Mouse (Mus musculus): Measurements from ENCODE around the gene Cyp2j6. TPM values are rescaled to one million over a fixed set of nuclear protein-coding genes. Genes with fewer than 3 reads are reported as not detected.

Gene Cyp2j6
- 117 TPM for polyA plus RNA-seq (2014; fragmentation: Illumina TruSeq; extraction: RNeasy Lipid Tissue Mini Kit (QIAGEN cat#74804); ENCODE audit: low read depth, low replicate concordance)

DNA sequence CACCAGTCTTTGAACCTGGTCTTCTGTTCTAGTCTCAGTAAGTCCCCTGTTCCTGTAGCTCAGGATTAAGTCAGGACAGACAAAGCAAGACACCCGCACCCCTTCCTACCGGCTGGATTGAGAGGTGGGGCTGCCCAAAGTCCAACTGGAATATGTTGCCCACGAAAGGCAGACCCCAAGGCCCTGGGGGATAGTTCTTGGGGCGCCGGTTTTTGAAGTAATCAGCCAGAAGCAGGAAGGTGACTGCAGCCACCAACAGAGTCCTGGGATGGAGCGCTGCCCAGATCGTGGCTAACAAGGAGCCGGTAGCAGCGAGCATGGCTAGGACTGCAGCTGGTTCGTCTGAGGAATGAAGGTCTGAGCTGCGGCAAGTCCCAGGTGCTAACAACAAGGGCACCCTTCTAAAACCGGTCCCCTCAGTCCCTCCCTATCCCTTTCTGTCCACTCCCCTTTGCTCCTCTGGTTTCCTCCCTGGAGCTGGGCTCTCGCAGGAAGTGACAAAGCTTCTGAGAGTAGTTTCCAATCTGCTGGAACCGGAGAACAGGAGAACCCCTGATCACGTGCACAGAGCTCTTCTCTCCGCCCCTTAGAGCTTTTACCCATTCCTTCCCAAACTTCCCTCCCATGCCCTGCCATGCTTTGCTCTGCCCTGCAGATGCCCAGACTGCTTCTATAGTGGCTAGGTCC is at the start of gene Cyp2j6:
Gene Cyp2j6, minus strand, starts transcription at position 529 of the 687 bp plus-strand sequence.

GRCm38 (mm10) chr4:96590911-96591790 is 37.7 kb upstream of the Cyp2j6 start, which contains the start of gene Cyp2j9:
Gene Cyp2j9, minus strand, starts transcription at chr4:96591578.

GRCm38 (mm10) chr4:96507286-96507685 is 46.2 kb downstream of the Cyp2j6 start, which contains the start of gene Cyp2j8:
Gene Cyp2j8, minus strand, starts transcription at chr4:96507386.

Other genes starting within 250 kb of the Cyp2j6 start
- not detected for gene Cyp2j11, start 205.0 kb downstream of the Cyp2j6 start, polyA plus RNA-seq (2014; fragmentation: Illumina TruSeq; extraction: RNeasy Lipid Tissue Mini Kit (QIAGEN cat#74804); ENCODE audit: low read depth, low replicate concordance)
- gene Cyp2j8, start 46.3 kb downstream of the Cyp2j6 start, polyA plus RNA-seq (2014; fragmentation: Illumina TruSeq; extraction: RNeasy Lipid Tissue Mini Kit (QIAGEN cat#74804); ENCODE audit: low read depth, low replicate concordance) = 0.42 TPM
- gene Cyp2j9, start 37.9 kb upstream of the Cyp2j6 start, polyA plus RNA-seq (2014; fragmentation: Illumina TruSeq; extraction: RNeasy Lipid Tissue Mini Kit (QIAGEN cat#74804); ENCODE audit: low read depth, low replicate concordance) = 7.4 TPM
- gene Cyp2j5, start 110.5 kb upstream of the Cyp2j6 start, polyA plus RNA-seq (2014; fragmentation: Illumina TruSeq; extraction: RNeasy Lipid Tissue Mini Kit (QIAGEN cat#74804); ENCODE audit: low read depth, low replicate concordance) = 1,607 TPM
- not detected for gene Gm12695, start 231.5 kb upstream of the Cyp2j6 start, polyA plus RNA-seq (2014; fragmentation: Illumina TruSeq; extraction: RNeasy Lipid Tissue Mini Kit (QIAGEN cat#74804); ENCODE audit: low read depth, low replicate concordance)

All from liver, adult 10 weeks (tissue).